Mouse (Mus musculus) natural killer cell, adult 2 months (primary cell): ENCODE data around the gene Angptl7.

Experiments
- DNase-seq, 2 experiments: peaks; one replicate each; pipeline ENCODE4 v3.0.0; 2022; ENCODE audit warnings: low spot score in 2 of 2

Angptl7 gene

GRCm38 (mm10) chr4:148455477-148456025, 44.7 kb downstream of the Angptl7 start:
- DNase-seq, result no peak

GRCm38 (mm10) chr4:148453707-148454106, 46.6 kb downstream of the Angptl7 start:
- no peak for DNase-seq

GRCm38 (mm10) chr4:148448853-148449245, 51.4 kb downstream of the Angptl7 start:
- no peak for DNase-seq

GRCm38 (mm10) chr4:148448179-148448852, 51.9 kb downstream of the Angptl7 start, which contains the start of gene Mtor:
TSS of gene Mtor (plus strand) at chr4:148448611.
- peak; percentile 93 to 94 for DNase-seq
